Mouse (Mus musculus) urinary bladder, postnatal 10 days (tissue): ENCODE data around the gene Smim24.
A peak's percentile ranks its signal among the peaks of the same experiment; 100 is the strongest.

Experiments
- DNase-seq: peaks from one replicate; pipeline ENCODE4 v3.0.0; 2022; ENCODE audit warnings: low spot score

The Smim24 gene

DNA sequence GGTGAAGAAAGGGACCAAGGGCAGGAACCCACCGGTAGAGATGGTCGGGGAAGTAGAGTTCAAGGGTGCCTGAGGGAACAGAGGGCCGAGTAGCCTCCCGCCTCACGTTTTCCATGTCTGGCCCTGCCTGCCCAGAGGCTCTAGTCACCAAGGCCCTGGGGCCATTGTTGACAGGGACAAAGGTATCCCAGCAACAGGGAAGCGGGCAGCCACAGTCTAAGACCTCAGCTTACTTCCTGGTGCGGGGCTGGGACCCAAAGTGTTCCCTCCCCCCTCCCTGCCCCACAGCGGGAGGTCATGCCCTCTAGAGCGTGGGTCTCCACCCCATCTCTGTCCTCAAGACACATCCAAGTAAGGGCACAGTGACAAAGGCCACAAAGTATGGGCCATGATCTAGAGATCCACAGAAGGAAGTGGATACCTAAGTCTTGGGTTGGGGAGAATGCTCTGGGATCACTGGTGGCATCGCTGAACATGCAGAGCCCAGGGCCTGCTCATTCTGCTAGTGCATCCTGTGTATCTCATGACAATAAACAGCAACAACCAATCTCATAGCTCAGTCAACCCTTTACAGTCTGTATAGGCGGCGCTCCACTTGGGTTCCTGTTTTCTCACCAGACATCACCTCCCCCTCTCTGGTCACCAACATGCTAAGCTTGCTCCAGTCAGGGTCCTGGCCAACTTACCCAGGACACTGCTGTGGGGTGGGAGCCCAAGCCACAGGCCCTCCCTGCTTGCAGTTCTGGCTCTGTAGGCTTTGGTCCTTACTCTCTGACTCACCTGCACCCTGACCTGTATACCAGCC is 27.0 kb upstream of the Smim24 start, which contains the start of gene 4930404N11Rik:
TSS of gene 4930404N11Rik (minus strand) at position 145 of the 805 bp plus-strand sequence.
- DNase-seq: no peak

DNA sequence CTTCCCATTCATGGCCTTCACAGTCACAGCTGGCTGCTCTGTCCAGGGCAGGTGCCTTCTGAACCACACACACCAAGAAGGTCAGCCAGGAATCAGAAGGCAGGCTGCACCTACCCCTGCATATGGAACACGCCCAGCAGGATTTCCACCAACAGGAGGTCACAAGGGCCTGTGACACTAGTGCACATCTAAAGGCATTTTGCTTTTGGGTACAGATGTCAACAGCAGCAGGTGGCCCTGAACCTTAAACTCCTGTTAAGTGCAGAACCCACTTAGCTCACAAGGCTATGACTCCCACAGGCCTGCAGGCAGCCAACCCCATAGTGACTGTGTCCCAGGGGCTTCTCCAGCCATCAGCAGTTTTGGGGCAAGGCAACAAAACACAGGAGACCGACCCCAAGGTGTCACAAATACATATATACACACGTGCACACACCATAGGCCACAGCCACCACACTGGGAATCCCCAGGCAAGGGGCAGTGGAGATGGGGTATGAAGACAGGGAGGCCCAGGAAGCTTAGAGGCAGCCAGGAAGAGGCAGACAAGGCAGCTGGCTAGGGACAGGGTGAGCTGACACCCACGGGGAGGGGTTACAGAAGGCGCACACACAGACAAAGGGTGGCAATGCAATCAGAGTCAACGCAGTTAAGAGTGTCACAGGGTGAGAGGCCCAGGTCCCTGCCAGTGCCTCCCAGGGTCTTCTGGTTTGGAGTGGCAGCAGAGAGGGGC is 26.2 kb upstream of the Smim24 start:
- DNase-seq: no peak

DNA sequence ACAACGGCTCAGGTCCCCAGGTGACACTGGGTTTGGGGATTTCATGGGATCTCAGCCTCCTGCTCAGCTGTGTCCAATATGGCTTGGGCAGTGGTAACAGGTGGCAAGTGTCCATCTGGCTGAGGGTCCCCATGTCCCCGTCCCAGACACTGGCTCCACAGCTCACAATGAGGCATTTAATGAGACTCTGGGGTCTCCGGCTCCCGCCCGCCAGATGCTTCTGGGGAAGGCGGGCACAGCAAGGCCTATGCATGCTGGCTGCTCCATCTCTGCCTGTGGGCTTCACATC is 25.7 kb upstream of the Smim24 start:
- DNase-seq: no peak

DNA sequence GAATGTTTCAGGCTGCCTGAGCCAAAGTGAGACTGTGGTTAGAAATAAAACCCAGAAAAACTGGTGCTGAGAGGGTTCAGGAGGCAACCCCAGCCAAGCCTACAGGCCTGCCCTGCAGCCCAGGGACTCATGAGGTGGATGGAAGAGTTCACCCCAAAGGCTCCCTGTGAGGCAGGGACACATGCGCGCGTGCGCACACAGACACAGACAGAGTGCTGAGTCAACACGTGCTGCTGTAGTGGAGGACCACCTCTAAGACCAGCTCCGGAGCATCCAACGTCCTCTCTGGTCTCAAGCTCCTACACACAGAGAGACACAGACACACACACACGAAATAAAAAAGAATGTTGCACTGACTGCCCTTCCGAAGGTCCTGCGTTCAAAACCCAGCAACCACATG is 17.5 kb upstream of the Smim24 start:
- DNase-seq: no peak

DNA sequence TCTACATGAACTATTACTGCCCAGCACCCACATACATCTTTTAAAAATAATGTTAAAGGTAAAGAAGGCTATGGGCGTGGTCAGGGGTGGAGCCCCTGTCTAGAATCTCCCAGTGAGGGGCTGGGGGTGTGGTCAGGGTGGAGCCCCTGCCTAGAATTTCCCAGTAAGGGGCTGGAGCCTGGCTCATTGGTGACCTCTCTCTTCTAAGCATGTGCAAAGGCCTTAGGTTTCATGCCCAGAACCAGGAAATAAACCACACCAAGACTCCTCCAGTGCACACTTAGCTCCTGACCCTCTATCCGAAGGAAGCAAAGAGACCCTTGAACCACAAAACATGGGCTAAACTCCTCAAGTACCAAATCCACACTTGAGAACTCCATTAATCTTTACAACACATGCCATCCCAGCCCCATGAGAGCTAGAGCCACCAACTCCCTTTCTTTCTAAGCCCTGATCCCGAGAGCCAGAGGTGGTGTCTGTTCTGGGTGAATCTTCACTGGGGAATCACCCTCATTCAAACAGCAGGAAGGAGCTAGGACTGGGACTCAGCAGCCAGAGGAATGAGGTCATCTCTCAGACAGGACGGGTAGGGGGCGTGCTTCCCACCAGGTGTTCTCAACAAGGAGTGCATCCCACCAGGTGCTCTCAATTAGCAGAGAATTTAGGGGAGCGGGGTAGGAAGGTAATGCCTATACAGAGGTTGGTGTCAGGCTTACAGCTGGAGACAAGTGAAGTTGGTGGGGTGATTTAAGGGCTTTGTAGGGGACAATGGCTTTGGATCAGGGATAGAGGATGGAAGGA is 16.1 kb upstream of the Smim24 start:
- DNase-seq: no peak

DNA sequence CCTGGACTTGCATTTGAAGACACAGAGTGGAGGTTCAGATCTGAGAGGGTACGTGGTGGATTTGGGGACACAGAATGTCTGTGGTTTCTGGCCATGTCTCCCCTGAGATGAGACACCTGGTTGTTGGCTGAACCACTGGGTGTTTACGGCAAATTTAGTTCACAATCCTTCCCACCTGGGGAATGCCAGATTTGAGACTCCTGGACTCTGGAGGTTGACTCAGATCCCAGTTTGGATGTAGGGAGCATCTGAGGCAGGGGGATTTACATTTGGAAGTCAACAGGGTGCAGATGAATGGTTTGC is 15.5 kb upstream of the Smim24 start:
- no peak for DNase-seq

DNA sequence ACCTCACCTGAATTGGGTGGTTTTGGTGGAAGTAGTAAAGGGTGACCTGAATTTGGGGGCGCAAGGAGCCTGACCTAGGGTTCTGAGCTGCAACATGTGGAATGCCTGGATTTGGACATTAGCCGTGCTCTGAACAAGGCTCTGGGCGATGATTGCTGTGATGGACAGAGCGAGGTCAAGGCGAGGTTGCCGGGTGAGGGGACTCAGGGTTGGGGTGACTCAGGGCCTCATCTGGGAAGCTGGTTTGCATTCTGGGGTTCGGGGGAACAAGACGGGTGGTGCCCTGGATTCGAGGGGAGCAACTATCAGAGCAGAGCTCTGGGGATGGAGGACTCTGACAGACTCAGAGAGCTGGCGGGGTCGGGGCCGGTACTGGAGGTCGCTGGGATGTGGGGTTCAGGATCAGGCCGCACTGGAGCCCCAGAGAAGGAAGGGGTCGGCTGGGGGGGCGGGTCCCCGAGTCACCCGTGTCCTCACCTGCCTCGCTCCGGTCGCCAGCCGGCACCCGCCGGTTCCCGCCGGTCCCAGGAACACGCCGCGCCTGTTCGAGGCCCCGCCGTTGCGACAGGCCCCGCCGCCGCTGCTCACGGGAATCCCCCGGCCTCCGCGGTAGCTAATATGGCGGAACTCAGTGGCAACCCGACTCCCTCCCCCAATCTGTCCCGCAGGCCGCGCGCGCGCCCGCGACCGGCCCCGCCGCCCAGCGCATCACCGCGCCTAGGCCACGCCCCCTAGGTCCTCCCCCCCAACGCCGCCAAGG is 14.9 kb upstream of the Smim24 start, which contains the start of gene Fzr1:
TSS of gene Fzr1 (minus strand) at position 724 of the 760 bp plus-strand sequence.
- no peak for DNase-seq

DNA sequence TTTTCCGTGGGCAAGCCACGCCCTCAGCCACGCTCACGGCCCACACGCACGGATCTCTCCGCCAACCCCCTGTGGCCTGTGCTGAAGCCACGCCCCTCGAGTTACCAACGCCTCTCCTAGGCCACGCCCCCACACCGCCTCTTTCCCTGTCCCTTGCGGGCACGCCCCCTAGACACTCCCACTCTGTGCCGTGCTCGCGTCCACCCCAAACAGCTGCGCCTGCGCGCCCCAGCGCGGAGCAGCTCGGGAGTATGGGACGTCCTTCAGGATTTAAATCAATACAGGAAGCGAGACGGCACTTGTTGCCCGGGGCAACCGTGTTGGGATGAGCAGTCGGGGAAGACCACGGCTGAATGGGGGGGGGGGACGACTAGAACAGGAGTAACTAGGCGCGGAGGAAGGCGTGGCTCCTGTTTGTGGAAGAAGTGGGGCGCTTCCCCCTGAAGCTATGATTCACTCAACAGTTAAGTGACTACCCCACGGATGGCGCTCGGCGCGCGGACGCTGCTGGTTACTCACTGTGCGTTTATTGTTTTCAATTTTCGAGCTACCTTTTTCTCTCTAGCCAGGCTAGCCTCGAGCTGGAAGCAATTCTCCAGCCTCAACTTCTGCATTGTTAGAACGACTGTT is 14.2 kb upstream of the Smim24 start:
- peak; percentile 100 for DNase-seq

DNA sequence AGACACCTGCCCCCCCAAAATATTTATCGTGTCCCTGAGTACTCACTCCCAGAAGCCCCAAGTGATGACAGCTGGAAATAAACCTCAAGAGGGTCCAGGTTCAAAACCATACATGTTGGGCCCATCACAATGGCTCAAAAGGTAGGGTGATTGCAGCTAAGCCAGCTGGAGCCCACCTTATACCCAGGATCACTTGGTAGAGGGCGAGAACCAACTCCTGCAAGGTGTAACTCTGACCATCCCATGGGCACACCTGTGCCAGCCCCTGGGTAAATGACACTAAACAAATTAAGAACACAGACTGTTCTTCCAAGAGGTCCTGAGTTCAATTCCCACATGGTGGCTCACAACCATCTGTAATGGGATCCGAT is 13.7 kb upstream of the Smim24 start:
- DNase-seq: no peak

DNA sequence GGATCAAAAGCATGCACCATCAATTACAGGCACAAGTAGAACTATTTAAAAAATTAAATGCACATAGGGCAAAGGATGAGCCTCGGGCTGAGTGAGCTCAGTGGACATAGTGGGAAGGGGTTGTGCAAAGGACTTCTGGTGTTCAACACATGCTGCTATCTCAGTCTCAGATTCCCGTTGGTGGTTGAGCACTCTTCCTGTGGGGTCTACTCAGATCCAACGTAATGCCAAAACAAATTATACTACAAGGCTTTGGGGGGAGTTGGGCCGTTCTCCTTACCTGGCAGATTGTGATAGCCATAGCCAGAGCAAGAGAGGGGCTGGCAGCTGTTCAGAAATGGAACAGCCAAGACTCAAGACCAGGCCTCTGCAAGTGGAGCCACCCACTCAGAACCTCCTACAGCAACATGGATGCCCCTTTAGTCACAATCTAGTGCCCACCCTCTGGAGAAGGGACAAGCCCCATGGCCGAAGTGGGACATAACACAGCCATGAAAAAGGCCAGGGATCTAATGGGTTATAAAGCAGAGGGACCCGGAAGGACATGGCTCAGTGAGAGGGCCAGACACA is 13.0 kb upstream of the Smim24 start:
- DNase-seq: no peak

DNA sequence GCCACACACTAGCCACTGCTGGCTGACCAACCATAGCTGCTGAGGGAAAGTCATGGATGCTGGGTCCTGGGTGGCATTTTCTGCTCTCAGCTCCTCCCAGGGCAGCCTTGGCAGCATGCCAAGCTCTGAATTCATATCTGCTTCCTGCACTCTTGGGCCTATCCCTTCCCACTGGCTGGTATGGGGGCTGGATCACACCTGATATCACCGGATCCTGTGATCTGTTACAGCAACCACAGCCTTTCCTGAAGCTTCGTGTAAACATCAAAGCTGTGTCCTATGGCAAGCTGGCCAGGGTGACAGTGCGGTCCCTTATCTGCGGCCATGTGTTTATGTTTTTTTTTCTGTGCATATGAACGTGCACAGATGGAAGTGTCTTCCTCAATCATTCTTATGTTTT is 10.8 kb upstream of the Smim24 start:
- no peak for DNase-seq

DNA sequence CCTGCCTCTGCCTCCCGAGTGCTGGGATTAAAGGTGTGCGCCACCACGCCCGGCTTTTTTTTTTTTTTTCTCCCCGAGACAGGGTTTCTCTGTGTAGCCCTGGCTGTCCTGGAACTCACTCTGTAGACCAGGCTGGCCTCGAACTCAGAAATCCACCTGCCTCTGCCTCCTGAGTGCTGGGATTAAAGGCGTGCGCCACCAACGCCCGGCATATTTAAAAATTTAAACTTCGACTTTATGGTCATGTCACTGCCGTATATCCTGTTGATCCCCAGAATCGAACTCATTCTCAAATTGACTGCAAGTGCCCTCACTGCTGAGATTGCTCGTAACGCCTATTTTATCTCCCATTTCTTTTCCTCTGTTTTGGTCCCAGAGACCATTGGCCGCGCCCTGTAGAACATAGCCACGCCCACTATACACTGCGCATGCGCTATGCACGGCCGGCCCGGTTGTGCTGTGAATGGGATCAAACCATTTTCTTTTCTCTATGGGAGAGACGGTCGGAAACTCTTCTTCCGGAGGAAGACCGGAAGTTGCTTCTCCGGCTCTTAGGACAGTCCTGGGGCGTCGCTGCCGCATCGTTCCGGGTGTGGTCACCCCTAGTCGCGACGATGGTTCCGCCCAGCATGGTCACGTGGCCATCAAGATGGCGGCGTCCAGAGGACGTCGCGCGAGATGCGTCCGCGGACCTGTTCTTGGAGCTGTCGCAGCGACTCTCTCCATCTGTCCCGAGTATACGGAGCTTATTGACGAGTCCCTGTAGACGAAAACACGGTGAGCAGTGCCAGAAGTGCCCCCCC is 8.8 kb upstream of the Smim24 start, which contains the start of the genes Dohh and Gm48551:
TSS of gene Dohh (plus strand) at position 627 of the 803 bp plus-strand sequence.
TSS of gene Gm48551 (plus strand) at position 665 of the 803 bp plus-strand sequence.
- DNase-seq: peak; percentile 98

DNA sequence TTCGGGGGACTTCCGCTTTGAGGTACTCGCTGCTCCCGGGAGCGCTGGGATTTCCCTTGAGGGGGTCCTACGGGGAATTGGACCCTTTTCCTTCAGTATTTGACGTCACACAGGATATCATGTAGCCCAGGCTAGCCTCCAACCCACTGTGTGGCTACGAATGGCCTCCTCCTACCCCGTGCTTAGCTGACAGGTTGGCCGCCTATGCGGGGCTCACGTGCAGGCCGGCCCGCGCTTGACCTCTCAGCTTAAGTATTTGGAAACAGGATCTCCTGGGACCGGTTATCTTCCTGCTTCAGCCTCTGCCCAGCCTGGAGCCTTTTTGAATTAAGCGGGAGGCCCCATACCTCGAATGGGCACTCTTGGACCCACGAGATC is 8.3 kb upstream of the Smim24 start:
- DNase-seq: no peak

DNA sequence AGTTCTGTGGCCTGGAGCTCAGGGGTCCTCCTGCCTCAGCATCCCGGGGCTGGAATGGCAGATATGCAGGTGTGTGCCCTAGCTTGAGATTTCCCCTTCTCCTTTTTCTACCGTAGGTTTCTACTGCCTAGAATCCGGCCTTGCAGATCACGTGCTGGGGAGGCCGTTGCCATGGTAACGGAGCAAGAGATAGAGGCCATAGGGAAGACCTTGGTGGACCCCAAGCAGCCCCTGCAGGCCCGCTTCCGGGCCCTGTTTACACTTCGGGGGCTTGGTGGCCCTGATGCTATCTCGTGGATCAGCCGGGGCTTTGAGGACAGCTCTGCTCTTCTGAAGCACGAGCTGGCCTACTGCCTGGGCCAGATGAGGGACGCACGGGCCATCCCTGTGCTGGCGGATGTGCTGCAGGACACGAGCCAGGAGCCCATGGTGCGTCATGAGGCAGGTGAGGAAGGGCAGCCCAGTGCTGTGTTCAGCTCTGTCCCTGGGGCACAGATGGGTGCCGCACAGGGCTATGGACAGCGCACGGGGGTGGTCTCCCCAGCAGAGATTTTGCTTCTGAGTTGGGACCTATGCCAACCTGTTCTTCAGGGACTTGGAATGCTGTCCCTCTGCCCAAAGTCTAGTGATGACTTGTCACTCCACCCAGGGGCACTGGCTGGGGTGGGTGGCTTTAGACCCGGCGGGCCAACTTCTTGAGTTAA is 7.1 kb upstream of the Smim24 start:
- no peak for DNase-seq

DNA sequence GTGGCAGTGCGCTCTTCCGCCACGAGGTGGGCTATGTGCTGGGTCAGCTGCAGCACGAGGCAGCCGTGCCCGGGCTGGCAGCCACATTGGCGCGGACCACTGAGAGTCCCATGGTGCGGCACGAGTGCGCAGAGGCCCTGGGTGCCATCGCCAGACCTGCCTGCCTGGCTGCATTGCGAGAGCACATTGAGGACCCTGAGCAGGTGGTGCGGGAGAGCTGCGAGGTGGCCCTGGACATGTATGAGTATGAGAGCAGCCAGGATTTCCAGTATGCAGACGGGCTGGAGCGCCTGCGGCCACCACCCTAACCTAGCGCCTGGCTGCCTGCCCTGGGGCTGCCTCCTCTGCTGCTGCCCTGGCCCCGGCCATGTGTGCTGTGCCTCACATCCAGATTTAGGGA is 5.1 kb upstream of the Smim24 start:
- no peak for DNase-seq

DNA sequence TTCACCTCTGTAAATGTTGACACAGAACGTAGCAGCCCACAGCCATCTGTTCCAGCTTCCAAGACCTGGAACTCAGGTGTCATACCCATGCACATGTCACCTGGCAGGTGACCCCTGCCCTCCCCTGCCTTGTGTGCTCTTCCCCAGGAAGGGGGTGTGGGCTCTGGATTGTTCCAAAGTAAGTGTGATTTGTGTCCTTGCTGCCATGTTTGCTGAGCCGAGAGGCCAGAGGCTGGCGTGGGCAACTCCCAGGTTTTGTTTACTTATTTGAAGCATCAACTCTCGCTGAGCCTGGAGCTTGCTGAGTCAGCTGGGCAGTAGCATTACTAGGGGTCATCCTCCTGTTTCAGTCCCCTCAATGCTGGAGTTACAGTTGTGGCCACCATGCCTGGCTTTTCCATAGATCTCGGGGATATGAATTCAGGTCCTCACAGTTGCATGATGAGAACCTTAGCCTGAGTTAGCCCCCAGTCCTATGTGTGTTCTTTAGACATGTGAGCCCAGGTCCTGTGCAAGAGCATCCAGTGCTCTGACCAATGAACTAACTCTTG is 4.3 kb upstream of the Smim24 start, which contains the start of gene Gm48552:
TSS of gene Gm48552 (plus strand) at position 501 of the 551 bp plus-strand sequence.
- no peak for DNase-seq

DNA sequence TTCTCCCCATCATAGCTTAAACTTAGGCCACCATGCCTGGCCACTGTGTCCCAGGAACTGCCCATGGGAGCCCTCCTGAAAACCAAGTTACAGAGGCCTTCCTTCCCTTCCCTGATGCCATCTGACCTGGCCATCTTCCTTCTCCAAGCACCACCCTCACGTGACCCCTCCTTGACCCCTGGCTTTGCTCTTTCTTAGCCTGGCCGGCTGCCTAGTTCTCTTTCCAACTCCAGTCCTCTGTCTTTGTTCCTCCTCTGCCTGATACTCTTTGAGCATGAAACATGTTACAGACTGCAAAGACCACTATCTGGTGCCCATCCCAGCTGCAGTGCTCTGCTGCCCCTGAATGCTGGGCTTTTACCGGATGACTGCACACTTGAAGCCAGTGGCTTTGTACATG is 3.5 kb upstream of the Smim24 start:
- no peak for DNase-seq

DNA sequence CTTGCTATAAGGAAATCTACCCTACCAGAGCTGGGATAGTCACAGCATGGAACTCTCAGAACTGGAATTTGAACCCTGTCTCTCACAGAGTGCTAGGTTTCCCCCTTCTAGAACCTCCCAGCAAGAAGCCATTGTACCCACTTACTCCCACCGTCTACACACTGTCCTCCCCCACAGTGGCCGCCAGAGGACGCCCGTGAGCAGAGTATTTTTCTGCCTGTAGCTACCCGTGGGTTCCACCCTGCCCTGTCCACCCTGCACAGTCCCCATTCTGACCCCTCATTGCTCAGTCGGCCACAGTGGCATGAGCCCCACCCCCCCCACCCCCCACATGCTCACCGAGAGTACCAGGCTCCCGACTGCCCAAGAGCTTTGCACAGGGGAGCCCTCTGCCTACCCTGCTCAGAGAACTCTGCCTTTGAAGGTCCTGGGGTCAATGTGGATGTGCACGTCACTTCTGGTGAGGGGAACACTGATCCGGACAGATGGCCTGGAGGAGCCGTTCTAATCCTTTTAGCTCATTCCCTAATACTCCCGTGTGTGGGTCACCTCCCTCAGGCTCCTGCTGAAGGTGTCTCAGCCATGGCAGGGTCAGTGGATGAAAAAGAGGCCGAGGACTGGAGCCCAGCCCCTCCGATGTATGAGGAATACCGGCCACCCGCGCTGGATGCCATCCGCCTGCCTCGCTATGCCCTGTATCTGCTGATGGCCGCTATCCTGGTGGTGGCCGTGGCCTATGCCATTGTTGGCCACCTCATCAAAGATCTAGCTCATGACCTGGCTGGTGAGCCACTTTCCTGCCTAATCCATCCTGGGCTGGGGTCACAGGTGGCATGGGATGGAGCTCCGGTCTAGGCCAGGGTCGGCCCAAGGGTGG is 2.8 kb upstream of the Smim24 start:
- DNase-seq: no peak

DNA sequence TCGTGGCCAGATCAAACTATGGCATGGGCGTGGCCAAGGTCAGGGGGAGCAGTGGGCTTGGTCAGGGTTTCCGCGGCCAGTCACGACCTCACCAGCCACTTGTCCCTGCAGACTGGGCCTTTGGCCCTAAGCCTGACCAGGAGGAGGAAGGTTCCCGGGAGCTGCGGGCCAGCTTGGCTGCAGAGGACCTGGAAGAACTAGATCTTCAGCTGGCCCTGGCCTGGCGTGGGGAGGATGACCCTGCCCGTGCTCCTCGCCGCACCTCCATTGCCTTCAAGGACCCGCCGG is 2.2 kb upstream of the Smim24 start:
- no peak for DNase-seq
